Mouse (Mus musculus) gastrocnemius, postnatal 4 days (tissue): ENCODE measurements around the gene Elk4. TPM values are rescaled to one million over a fixed set of nuclear protein-coding genes. Genes with fewer than 3 reads are reported as not detected.

ENCODE experiments used
- DNase-seq, 2 experiments: peaks; one replicate each; pipeline ENCODE4 v3.0.0; 2021 to 2022; ENCODE audit warnings: low spot score in 2 of 2, mixed read lengths in 2 of 2
- total RNA-seq, 2 experiments: library from RNA; stranded (reverse); gene quantifications; 2 replicates each; pipeline ENCODE4 v1.2.3; 2021

Gene Elk4
- total RNA-seq, 2 experiments from 2014 or later = 89.7 to 91.0 TPM

DNA sequence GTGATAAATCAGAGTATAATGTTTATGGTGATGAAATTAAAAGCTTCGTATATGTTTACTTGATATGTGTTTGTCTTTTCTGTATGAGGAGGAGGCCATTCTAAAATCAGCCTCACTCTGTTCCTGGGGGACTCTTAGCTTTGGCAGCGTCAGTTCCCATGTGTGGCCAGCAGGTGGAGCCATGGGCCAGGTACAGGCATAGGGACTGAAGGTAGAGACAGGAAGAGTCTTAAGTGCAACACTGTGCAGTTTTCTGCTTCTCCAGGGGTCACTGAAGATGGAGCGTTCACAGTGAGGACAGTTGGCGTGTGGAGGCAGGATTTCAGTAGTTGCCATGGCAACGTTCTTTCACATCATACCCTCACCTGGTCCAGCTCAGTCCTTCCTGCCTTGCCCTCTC, 24.5 kb upstream of the Elk4 start:
- peak; percentile 45 to 67 for DNase-seq

DNA sequence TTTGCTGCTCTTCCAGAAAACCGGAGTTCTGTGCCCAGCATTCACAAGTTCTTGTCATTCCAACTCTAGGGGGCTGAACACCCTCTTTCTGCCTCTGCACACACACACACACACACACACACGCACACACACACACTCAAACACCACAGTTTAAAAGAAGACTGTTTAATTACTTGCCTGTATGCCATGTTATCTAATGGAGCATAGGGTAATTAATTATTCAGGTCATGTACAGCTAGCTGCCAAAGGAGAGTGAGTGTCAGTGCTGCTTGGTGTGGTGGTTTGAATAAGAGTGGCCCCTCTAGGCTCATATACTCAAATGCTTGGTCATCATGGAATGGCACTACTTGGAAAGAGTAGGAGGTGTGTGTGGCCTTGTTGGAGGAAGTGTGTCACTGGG, 23.6 kb upstream of the Elk4 start:
- no peak for DNase-seq

DNA sequence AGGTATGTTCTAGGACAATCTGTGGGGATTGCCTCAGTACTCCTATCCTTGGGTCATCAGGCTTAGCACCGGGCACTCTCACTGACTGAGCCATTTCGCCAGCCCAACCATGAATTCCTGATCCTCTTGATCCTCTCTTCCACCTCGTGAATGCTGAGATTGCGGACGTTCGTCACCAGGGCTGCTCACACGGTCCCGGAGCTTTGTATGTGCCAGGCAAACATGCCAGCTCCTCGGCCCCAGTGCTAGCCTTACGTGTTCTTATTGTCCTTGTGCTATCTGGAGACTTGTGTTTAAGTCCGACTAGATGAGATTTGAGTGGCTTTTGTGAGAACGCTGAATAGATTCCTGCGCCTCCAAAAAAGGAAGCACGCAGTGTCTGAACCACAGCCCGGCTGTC, 20.0 kb upstream of the Elk4 start:
- no peak for DNase-seq

DNA sequence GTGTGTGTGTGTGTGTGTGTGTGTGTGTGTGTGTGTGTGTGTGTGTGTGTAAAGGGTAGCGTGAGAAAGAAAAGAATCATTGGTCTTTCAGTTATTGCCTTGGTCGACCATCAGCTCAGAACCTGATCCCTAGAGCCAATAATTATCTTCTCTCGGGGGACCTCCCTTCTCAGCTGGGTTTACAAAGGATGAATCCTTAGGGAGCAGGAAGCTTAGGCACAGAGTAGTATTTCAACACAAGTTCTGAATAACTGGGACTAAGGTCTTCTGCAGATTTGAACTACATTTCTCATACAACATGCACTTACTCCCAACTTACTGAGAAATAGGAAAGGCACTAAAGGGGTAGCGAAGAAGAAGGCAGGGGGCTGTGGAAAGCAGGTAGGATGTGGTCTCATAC, 17.9 kb upstream of the Elk4 start:
- DNase-seq = no peak

DNA sequence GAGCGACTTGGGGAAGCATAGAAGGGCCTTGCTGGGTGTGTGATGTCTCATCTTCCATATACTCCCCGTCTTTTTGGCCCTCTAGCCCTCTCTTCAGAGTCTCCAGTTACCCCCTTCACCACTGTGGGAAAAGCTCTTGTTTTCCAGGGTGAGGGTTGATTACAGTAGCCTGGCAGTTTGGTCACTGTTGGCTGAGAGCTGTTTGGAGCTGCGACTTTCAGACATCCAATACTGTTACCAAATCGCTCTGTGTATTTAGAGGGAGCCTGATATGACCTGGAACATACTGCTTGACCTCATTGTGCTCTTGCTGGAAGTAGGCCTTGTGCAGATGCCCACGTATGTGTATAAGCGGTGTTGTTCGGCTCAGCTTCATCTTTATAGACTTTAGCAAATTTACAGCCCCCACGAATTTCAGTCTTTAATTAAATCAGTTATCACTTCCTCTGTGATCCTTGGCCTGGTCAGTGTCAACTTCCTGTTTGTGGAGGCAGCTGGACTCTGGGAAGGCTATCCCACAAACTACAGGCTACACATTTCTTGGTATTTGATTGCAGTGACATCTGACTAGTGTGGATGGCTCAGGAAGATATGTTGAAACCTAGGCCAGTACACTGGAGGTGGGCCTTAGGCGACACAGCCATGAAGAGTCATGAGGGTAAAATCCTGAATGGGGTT, 17.2 kb upstream of the Elk4 start:
- DNase-seq = no peak

DNA sequence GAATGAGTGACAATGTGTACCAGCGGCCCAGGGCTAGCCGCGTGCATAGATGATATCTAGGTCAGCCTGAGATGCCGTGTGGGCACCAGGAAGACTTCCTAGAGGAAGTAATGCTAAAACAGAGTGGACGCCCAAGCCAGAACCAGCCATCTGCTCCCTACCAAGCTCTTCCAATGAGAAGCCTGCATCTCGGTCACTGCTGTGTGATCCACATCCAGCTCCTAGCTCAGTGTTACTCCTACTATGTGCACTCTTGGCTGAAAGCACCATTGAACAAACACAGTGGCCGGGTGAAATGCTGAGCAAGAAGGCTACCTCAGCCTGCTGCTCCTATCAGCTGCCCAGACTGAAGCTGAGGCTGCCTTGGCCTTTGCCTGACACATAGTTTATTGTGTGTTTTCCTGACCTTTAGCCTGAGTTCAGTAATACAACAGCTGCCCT, 14.8 kb upstream of the Elk4 start:
- no peak for DNase-seq

DNA sequence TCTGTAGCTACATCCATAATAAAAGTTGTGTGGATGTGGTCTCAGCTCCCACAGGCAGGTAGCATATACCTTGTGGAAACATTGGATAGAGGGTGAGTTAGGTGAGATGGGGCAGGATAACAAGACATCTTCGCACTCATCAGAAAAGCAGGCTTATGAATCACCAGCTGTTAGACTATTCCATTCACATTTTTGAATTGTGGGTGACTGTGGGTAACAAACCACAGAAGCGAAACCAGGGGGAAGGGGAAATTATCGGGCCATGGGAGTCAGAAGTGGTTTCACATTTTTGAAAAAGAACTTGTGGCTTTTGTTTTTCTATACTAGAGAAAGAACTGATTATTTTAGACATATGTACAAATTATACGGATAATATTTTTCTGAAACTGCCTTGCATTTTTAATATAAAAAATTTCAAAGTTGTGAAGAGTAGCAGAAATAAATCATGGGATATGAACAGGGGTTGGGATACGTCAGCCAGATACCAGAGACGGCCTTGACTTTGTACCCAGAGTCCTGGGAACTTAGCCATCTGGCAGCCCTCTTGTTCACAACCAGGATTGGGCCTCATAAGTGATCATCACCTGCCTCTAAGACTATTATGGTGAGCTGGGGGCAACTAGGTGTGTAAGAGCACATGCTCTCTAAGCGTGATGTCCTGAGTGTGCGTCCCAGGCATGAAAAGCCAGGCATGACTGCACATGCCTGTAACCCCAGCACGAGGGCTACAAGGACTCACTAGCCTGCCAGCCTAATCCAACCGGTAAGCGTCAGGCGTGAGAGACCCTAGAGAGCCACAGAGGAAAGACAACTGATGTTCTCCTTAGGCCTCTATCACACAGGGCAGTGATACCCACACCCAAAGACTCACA, 14.0 kb upstream of the Elk4 start:
- DNase-seq = no peak

DNA sequence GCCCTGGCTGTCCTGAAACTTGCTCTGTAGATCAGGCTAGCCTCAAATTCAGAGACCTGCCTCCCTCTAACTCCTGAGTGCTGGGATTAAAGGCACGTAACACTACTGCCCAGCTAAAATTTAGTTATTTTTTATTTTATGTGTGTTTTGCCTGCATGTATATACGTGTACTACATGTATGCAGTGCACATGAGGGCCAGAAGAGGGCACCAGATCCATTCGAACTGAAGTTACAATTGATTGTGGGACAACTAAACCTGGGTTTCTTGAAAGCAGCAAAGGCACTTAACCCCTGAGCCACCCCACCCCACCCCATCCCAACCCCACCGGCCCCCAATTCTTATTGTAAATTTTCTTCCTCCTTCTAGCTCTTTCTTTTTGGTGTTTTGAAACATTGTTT, 12.3 kb upstream of the Elk4 start:
- peak in 1 of 2 experiments; percentile 68 for DNase-seq

DNA sequence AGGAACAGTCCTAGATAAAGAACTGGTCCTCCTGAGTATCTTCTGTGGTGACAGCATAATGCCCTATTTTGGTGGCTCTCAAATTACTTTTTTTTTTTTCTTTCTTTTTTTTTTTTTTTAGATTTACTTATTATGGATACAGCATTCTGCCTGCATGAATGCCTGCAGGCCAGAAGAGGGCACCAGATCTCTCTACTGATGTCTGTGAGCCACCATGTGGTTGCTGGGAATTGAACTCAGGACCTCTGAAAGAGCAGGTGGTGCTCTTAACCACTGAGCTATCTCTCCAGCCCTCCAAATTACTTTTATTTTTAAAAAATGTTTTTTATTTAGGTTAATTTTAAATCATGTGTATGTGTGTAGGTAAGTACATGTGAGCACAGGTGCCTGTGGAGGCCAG, 6.9 kb upstream of the Elk4 start:
- DNase-seq = no peak

DNA sequence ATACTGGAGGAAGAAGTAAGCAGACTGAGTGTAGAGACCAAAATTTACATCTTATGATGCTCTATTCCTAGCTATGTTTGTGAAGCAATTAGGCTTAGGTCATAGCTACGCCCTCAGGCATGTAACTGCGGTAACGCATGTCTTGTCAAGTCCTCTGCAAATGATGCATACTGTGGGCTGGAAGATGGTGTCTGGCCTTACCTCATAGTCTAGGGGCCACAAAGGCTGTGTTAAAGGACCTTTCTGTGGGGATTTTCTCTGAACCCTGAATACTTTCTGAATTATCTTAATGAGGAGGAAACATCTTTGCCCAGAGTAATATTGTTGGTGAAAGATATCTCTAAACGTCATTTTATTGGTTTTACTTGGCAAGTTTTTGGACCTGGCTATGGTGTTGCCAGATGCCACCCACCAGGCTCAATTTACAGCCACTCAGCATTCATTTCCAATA, 5.5 kb upstream of the Elk4 start:
- DNase-seq = no peak

DNA sequence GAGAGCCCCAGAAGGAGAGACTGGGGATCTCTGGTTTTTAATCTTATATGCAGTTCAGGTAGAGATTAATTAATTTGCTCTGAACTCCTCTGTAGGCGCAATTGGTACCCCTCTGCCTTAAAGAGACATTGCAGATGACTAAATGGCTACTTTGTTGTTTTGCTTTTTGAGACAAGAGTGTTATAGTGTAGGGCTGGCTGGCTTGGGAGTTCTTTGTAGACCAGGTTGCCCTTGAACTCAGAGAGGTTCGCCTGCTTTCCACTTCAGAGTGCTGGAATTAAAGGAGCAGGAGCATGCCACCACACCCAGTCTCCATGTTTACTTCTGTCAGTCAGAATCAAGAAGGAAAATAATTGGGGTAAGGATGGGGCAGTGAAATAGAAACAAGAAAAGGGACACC, 4.3 kb upstream of the Elk4 start:
- no peak for DNase-seq

DNA sequence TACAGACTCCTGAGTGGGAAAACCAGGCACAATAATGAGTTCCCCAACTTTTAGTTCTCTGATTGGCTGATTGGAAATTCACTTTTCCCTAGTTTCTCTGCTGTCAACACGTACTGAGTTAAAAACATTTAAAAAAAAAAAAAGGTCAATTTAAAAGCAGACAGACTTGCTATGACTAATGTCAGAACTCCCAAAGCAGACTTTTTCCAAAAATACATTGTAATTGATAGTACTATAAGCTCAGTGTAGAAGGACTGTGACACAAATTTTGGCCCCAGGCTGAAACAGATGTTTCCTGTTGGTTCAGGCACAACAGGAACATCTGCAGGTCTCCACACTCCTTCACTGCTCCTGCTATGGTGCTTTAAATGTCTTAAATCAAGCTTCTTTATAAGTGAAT, 3.6 kb upstream of the Elk4 start:
- DNase-seq = peak in 1 of 2 experiments; percentile 32

DNA sequence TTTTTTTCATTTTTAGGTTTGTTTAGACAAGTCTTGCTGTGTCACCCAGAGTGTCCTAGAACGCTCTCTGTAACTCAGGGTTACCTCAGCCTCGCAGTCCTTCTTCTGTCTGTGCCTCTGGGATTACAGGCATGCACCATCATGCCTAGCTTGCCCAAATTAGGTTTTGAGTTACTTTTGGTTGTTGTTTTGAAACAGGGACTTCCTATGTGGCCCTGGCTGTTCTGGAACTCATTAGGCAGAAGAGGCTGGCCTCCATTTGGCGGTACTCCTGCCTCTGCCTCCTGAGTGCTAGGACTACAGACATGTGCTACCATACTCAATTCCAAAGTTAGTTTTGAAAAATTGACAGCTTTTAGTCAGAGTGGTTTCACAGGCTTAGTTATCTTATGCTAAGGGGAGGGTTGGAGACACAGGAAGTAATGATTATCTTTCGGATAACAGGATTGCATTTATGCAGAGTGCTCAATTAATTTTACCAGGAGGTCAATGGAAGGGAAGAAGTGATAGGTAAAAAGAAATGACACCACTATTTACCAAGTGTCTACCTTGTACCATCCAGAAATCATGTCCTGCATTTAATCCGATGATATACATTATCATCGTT, 2.7 kb upstream of the Elk4 start:
- no peak for DNase-seq

DNA sequence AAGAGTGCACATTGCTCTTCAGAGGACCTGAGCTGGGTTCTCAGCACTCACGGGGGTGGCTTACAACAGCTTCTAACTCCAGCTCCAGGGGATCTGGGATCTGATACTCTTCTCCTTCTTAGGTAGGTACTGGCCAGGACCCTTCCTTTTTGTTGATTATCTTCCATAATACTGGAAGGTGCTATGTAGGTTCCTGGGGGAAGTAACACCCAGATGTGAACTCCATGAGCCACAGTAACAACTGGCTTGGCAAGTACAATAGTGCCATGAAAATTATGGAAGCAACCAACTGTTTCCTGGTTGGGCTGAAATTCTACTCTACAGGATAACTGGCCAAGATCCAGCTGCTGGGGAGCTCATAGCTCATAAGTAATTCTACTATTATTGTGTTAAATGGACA, 1.9 kb upstream of the Elk4 start:
- DNase-seq = no peak

DNA sequence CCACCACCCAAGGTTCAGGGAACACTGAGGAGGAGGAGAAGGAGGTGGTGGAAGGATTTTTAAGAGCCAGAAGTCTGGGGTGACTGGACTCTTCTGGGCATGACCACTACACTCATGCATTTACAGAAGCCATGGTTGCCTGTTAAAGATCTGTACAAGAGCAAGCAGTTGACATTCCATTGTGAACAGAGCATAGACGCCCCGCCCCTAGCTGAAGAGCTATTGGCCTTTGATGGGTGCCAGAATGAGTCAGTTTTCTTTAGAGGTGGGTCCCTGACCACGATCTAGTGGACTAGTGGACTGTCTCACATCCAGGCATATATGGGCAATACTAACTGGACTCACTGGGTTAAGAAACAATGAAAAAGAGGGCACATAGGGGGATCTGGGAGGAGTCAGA, 1.4 kb upstream of the Elk4 start:
- no peak for DNase-seq

DNA sequence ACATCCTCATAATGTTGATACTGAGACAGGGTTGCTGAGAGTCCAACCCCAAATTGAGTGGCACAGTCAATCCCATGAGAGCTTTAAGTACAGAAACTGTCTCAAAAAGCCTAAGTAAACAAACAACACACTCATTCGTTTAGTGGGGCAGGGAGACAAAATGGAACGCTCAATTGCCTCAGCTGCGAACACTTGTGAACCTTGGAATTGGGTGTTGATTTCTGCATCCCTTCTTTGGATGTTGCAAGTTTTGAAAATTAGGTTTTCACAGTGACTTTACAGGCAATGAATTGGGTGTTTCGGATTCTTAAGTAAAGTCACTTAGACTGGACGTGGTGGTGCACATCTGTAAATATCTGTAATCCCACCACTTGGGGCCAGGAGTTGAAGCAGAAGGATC, 686 bp upstream of the Elk4 start:
- no peak for DNase-seq

DNA sequence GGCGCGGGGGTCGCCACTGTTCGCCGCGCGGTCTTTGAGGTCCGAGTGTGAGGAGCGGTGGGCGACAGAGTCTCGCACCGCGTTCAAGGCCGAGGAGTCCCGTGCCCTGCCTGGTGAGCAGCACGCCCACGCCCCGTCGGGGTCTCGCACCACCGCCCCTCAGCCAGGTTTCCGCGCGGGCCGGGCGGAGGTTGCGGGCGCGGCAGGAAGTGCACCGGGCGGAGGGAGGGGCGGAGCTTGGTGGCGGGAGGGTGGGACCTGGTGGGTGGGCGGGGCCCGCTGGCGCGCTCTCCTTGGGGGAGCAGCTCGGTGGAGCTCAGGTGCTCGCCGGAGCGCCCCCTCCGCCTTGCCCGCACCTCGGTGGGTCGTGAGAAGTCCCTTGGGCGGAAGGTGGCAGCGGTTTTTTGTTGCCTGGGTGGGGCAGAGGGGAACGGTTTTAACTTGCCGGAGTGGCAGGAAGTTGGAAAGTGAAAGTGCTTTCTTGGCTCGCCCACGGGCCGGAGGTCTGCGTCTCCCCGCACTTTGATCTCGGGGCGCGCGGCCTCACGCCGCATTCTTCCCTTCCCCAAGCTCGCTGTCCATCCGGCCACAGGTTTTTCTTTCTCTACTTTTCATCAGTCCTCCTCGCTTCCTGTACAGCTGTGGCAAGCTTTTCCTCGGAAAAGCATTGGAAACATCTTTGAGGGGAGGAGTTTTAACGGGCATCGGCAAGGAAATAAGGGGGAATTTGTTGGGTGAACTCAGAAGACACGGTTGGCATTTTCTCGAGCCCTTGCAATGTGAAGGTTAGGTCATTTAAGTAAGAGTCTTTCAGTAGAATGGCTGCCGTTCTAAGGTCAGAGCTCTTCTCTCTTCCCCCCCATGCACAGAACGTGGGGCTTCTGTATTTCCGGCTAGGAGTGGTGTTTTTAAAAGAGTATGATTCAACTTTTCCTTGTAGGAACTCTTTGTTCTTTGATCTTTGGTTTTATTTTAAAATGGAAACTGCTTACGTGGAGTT, 721 bp downstream of the Elk4 start:
- peak; percentile 85 to 90 for DNase-seq

DNA sequence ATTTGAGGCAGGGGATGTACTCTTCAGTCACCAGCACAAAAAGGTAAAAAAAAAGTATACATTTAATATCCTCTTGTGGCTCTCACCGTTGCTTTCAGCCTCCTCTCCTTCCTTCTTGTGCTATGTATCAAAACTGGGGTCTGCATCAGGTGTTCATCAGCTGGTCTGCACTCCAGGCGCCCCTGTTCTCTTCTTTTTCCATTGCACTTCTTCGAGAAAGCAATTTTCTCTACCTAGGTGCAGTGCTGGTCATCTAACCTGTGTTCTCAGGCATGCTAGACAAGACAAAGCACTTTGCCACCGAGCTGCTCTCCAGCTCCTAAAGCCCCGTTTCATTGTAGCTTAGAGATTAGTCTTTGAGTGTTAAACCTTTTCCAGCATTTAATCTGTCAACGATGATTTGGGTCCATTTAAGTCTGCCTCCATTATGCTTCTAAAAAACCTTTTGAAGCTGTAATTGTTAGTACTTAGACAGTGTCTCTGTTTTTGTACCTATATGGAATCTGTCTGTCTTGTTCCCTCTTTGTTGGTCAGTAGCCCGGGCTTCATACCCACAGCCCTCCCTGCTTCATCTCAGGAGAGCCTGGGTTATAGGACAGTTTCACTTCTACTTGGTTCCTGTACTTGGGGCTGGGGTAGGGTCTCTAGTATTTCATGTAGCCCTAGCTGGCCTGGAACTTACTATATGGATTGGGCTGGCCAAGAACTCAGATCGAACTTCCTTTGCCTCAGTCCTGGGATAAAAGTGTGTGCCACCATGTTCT, 1.7 kb downstream of the Elk4 start:
- no peak for DNase-seq

DNA sequence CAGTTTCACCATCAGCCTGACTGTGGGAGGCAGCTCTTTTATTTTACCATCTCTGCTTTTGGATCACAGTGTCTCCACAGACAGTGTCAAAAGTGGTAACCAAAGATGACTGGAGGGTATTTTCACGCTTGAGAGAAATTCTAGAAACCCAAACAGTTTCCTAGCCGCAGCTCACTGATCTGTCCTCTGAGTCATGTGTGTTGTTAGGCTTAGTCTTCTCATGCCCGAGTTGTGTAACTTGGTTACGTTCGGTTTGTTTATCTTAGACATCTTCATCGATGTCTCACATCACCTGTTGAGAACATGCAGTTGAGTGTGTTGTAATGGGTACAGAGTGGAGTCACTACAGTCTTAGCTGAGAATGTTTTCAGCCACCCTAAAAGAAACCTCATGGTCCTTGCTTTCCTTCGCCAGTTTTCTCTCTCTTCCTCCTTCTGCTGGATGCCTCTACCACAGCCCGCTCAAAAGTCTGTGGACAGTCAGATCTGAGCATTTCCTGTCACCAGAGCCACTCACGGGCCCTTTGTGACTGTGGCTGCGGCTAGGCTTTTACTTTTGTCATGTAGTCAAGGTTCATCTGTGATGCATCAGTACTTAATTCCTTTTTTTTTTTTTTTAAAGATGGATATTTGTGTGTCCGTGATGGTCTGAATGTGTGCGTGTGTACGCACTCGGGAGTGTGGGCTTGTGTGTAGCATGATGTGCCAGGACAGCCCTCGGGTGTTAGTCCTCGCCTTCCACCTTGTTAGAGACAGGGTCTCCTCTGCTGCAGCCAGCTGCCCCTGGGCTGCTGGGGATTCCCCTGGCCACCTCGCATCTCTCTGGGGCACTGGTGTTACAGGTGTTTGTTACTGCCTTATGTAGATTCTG, 3.5 kb downstream of the Elk4 start:
- DNase-seq = no peak
